In genomic region chr14:101200230-101200629, GRCm38 (mm10) we compare ENCODE assay signal across 30 mouse cellular contexts. TPM values are rescaled to one million over a fixed set of nuclear protein-coding genes. Genes with fewer than 3 reads are reported as not detected.
DNase-seq lines count a peak whose midpoint lies in the region; ATAC-seq and TF ChIP-seq lines count a peak whose summit lies in the region.
"Had no signal": no experiment of that assay in that cellular context is flagged by ENCODE, and none has a peak within 500 bp of the region (broad histone marks: within the 10 kb centered on the region; RNA-seq: fewer than 3 reads in every experiment).

TSS of gene Prr30 (minus strand) at chr14:101200330.

- WGBS in kidney, postnatal 0 days, result 67% methylated on average over 4 of the region's 4 CpGs

- no peak within 1 kb of the TSS for H3K4me3 ChIP-seq in kidney, postnatal 0 days (replicated peaks; ENCODE audit: low read depth, low read length)
- peak within 1 kb of the TSS; percentile 89 for H3K4me3 ChIP-seq in testis, adult 2 months (ENCODE audit: control insufficient read depth, low read depth, low read length)
- H3K4me3 ChIP-seq: embryonic facial prominence, embryonic 10.5 days; embryonic facial prominence, embryonic 12.5 days; forebrain, embryonic 10.5 days; forebrain, embryonic 12.5 days had no signal

- no peak within 1 kb of the TSS for H3K27ac ChIP-seq in kidney, postnatal 0 days
- peak within 1 kb of the TSS; percentile 73 for H3K27ac ChIP-seq in testis, adult 2 months (ENCODE audit: control insufficient read depth, insufficient read depth, low read depth, low read length)
- H3K27ac ChIP-seq: embryonic facial prominence, embryonic 10.5 days; embryonic facial prominence, embryonic 12.5 days; forebrain, embryonic 10.5 days; forebrain, embryonic 12.5 days had no signal

- no peaks in the 10 kb centered on the region for H3K4me1 ChIP-seq in kidney, postnatal 0 days (replicated peaks; ENCODE audit: insufficient read depth, low read length)
- H3K4me1 ChIP-seq in testis, adult 2 months (ENCODE audit: control insufficient read depth, insufficient read depth, low read length), result peaks cover 2% of the 10 kb centered on the region; the same call in 1 of the 2 replicates
- H3K4me1 ChIP-seq: embryonic facial prominence, embryonic 10.5 days; embryonic facial prominence, embryonic 12.5 days; forebrain, embryonic 10.5 days; forebrain, embryonic 12.5 days had no signal

- H3K9ac ChIP-seq in kidney, postnatal 0 days (ENCODE audit: low read depth, low read length), result no peak within 1 kb of the TSS
- H3K9ac ChIP-seq: embryonic facial prominence, embryonic 12.5 days; forebrain, embryonic 12.5 days had no signal

- TF ChIP-seq CTCF in kidney, postnatal 0 days (IDR thresholded peaks at IDR 0.05; ENCODE audit: low read depth), result no peak
- no peak for TF ChIP-seq CTCF in testis, adult 2 months (IDR thresholded peaks at IDR 0.05; ENCODE audit: control insufficient read depth, insufficient read depth, insufficient replicate concordance, low read depth, low read length)

- peak; percentile 67; the same call in 1 of the 2 replicates for TF ChIP-seq POLR2A in testis, adult 2 months (IDR thresholded peaks at IDR 0.05; ENCODE audit: control insufficient read depth, low read depth, low read length)

- no peak for ATAC-seq in kidney, postnatal 0 days (replicated peaks; ENCODE audit: low FRiP score, low read depth)
- peak; percentile 50; the same call in 1 of the 2 replicates for ATAC-seq in granulocyte monocyte progenitor cell, adult 5-6 weeks (replicated peaks; ENCODE audit: poor library complexity, severe bottlenecking)
- ATAC-seq: CD4-positive, CD25-positive, alpha-beta regulatory T cell, adult 4 months; forebrain, embryonic 14.5 days; forebrain, embryonic 16.5 days had no signal

- no peak within 1 kb of the TSS for H3K4me2 ChIP-seq in kidney, postnatal 0 days (ENCODE audit: low read length)
- H3K4me2 ChIP-seq: embryonic facial prominence, embryonic 12.5 days; forebrain, embryonic 12.5 days had no signal

- DNase-seq in kidney, postnatal 0 days (ENCODE audit: low spot score), result peak; percentile 4
- DNase-seq in kidney, postnatal 25 days, result no peak
- no peak for DNase-seq in testis, postnatal 14 days (ENCODE audit: low spot score)
- DNase-seq in heart, postnatal 4 days, result no peak
- DNase-seq in urinary bladder, adult 18-20 months (ENCODE audit: low spot score in 2 of 2), result no peak
- DNase-seq: adrenal gland, adult 2 months; adrenal gland, postnatal 10 days; adrenal gland, postnatal 25 days; B cell, adult 2 months; cerebellum, adult 11 months; cerebellum, adult 18-20 months; cerebellum, adult 8-10 months; cerebellum, adult 9-11 months; cerebellum, postnatal 14 days; cerebellum, postnatal 36 days had no signal

- H3K27me3 ChIP-seq in kidney, postnatal 0 days (ENCODE audit: insufficient read depth, low read length), result no peaks in the 10 kb centered on the region
- no peaks in the 10 kb centered on the region for H3K27me3 ChIP-seq in testis, adult 2 months (ENCODE audit: control insufficient read depth, insufficient read depth, low read length)
- H3K27me3 ChIP-seq: CH12.LX; embryonic facial prominence, embryonic 12.5 days; forebrain, embryonic 12.5 days had no signal

- H3K36me3 ChIP-seq in kidney, postnatal 0 days (ENCODE audit: insufficient read depth, low read length), result no peaks in the 10 kb centered on the region
- no peaks in the 10 kb centered on the region for H3K36me3 ChIP-seq in testis, adult 2 months (ENCODE audit: control insufficient read depth, insufficient read depth, low read length)
- H3K36me3 ChIP-seq: embryonic facial prominence, embryonic 10.5 days; embryonic facial prominence, embryonic 12.5 days; forebrain, embryonic 10.5 days; forebrain, embryonic 12.5 days had no signal

- H3K9me3 ChIP-seq in kidney, postnatal 0 days (replicated peaks; ENCODE audit: low read length), result no peaks in the 10 kb centered on the region
- H3K9me3 ChIP-seq: embryonic facial prominence, embryonic 10.5 days; embryonic facial prominence, embryonic 12.5 days; forebrain, embryonic 10.5 days; forebrain, embryonic 12.5 days had no signal

RNA-seq across cellular contexts. Expression of gene Prr30, which starts in this region (rescaled TPM):
- polyA plus RNA-seq in kidney, postnatal 0 days (2015; fragmentation: Nextera tagmentation; extraction: Ambion mirVana), result not detected in 2 replicates
- 753 and 835 TPM in 2 replicates for polyA plus RNA-seq in testis, adult 2 months (2012; rRNA removed)
- total RNA-seq in granulocyte monocyte progenitor cell, adult 5-6 weeks (2014; fragmentation: Nextera tagmentation), result not detected in 2 replicates
- total RNA-seq in granulocyte monocyte progenitor cell, adult 5-6 weeks (2017), result not detected in 2 replicates
- not detected for total RNA-seq in heart, postnatal 4 days (2021)
- total RNA-seq: adrenal gland, adult 2 months; adrenal gland, postnatal 10 days; adrenal gland, postnatal 25 days; adrenal gland, postnatal 4 days; CH12.LX; MEL had no signal
- polyA plus RNA-seq: adrenal gland, adult 2 months; brain, embryonic 14.5 days; CD4-positive, CD25-positive, alpha-beta regulatory T cell, adult 4 months; cortical plate, adult 2 months; embryonic facial prominence, embryonic 10.5 days; embryonic facial prominence, embryonic 12.5 days; embryonic facial prominence, embryonic 14.5 days; forebrain, embryonic 10.5 days; forebrain, embryonic 12.5 days; forebrain, embryonic 14.5 days; forebrain, embryonic 16.5 days had no signal

Comparison
In these comparisons a context has a peak if more than half of its experiments do, and no peak if none do; other contexts are left out.
1. RNA of gene Prr30 (polyA plus RNA-seq): 753 to 835 TPM in testis, adult 2 months; not detected in kidney, postnatal 0 days; every median in the first group is over 100 times any median in the second.
2. Peak in DNase-seq in kidney, postnatal 0 days; RNA of the gene not detected or under 1 TPM.
3. Peak in ATAC-seq in granulocyte monocyte progenitor cell, adult 5-6 weeks; RNA of the gene not detected or under 1 TPM.